Mouse (Mus musculus): Measurements from ENCODE around the gene Btc.

Btc gene

GRCm38 (mm10) chr5:91321840-91322239 lies 81.0 kb downstream of the Btc start:
- DNase-seq (ENCODE audit: low read depth, low spot score), result no peak

- no peak for DNase-seq (ENCODE audit: low read depth, low spot score)
These were observed 82.4 kb downstream of the Btc start for GRCm38 (mm10) chr5:91320348-91320747.

- DNase-seq (ENCODE audit: low read depth, low spot score), result no peak
These were observed 88.8 kb downstream of the Btc start for GRCm38 (mm10) chr5:91313971-91314370.

GRCm38 (mm10) chr5:91311767-91312166 lies 91.0 kb downstream of the Btc start:
- DNase-seq (ENCODE audit: low read depth, low spot score), result no peak

GRCm38 (mm10) chr5:91308576-91308975 lies 94.2 kb downstream of the Btc start:
- DNase-seq (ENCODE audit: low read depth, low spot score), result no peak

- DNase-seq (ENCODE audit: low read depth, low spot score), result peak; percentile 47
These were observed 94.9 kb downstream of the Btc start for GRCm38 (mm10) chr5:91307907-91308306.

Data from retina, postnatal 7 days (tissue).